Mouse (Mus musculus) hindbrain, postnatal 0 days (tissue): ENCODE results near the gene Elmo1. TPM values are rescaled to one million over a fixed set of nuclear protein-coding genes. Genes with fewer than 3 reads are reported as not detected.
"Not testable (repeated sequence)": the region's sequence is repeated elsewhere in the genome, so short reads cannot be mapped to it uniquely, and the experiment has no call there.

Experiments used
- ATAC-seq: fragments of 200-750 bp; cut with Nextera tagmentation; 2 replicates; pipeline ENCODE4 v1.8.0; 2017; ENCODE audit warnings: mild to moderate bottlenecking, moderate TSS enrichment, moderate library complexity
- DNase-seq: peaks from one replicate; pipeline ENCODE4 v3.0.0-alpha.2; 2015; ENCODE audit warnings: low spot score
- H3K27ac ChIP-seq: fragments of 300-500 bp; sonication (generic); 2 replicates; pipeline ENCODE4 v1.5.1; 2014; ENCODE audit warnings: mild to moderate bottlenecking
- H3K27me3 ChIP-seq: fragments of 300-500 bp; sonication (generic); 2 replicates; pipeline ENCODE4 v1.6.1; 2014; ENCODE audit warnings: low read length, mixed read lengths; ENCODE audit not compliant: insufficient read depth
- H3K36me3 ChIP-seq: fragments of 300-500 bp; sonication (generic); 2 replicates; pipeline ENCODE4 v1.6.1; 2014; ENCODE audit warnings: low read length, mixed read lengths; ENCODE audit not compliant: insufficient read depth
- H3K4me1 ChIP-seq: fragments of 300-500 bp; sonication (generic); 2 replicates; pipeline ENCODE4 v1.6.1; 2014; ENCODE audit warnings: antibody characterized with exemption, low read length, mixed read lengths; ENCODE audit not compliant: insufficient read depth
- H3K4me2 ChIP-seq: fragments of 300-500 bp; sonication (generic); 2 replicates; pipeline ENCODE4 v1.6.1; 2014; ENCODE audit warnings: low read depth, mild to moderate bottlenecking, low read length, moderate library complexity, mixed read lengths
- H3K4me3 ChIP-seq: fragments of 300-500 bp; sonication (generic); 2 replicates; pipeline ENCODE4 v1.5.1; 2014; ENCODE audit warnings: low read length
- H3K9ac ChIP-seq: fragments of 300-500 bp; sonication (generic); replicated peaks from 2 replicates; pipeline ENCODE4 v1.6.1; 2014; ENCODE audit warnings: mild to moderate bottlenecking, low read length, moderate library complexity, mixed read lengths
- H3K9me3 ChIP-seq: fragments of 300-500 bp; sonication (generic); 2 replicates; pipeline ENCODE4 v1.6.1; 2016; ENCODE audit warnings: low read length, mixed read lengths
- CTCF ChIP-seq: IDR thresholded peaks from 2 replicates; pipeline ENCODE4 v1.5.1; 2016; ENCODE audit warnings: antibody characterized with exemption, control low read depth, low read depth
- WGBS: fragments of 180-500 bp; shearing (Covaris S2); extraction: QIAGEN DNeasy Blood & Tissue Kit; methylation state at CpG from one replicate; pipeline ENCODE4 v1.1.7; 2014; 5-methylcytosine and 5-hydroxymethylcytosine counted together
- polyA plus RNA-seq: library from polyadenylated mRNA; unstranded; fragments of >200 nt; fragmentation: Nextera tagmentation; extraction: Ambion mirVana; gene quantifications from 2 replicates; pipeline ENCODE4 v1.2.1, GENCODE M21; 2015
- total RNA-seq: library from RNA; depleted of rRNA; stranded (reverse); fragments of >200 nt; gene quantifications from 2 replicates; pipeline ENCODE4 v1.2.3, GENCODE M21; 2014

Gene Elmo1
- total and polyA plus RNA-seq, 2 experiments from 2014 or later = 35.8 to 37.5 TPM

- Histone ChIP-seq H3K4me3 (no peak overlapping the region), H3K27ac (no peak overlapping the region), H3K4me2 (no peak overlapping the region), H3K4me1 (peaks cover 5% of the 10 kb centered on the region; the same call in 1 of the 2 replicates), H3K9me3 (no peaks in the 10 kb centered on the region), H3K27me3 (no peaks in the 10 kb centered on the region), H3K36me3 (no peaks in the 10 kb centered on the region), H3K9ac (no peak overlapping the region)
- TF ChIP-seq CTCF = no peak
- DNase-seq = no peak
- 81% methylated on average over 5 of the region's 5 CpGs for WGBS
- 0 out of 2 replicates have a peak, but pooled peaks have one; percentile 49 for ATAC-seq
Observed at GRCm38 (mm10) chr13:20619946-20620345, 529.5 kb downstream of the Elmo1 start.

GRCm38 (mm10) chr13:20623071-20623850 is 532.9 kb downstream of the Elmo1 start:
- ATAC-seq = no peak

GRCm38 (mm10) chr13:20627796-20628195 is 537.4 kb downstream of the Elmo1 start:
- Histone ChIP-seq H3K4me3 (no peak overlapping the region), H3K9ac (no peak overlapping the region), H3K27ac (no peak overlapping the region), H3K9me3 (peaks cover 3% of the 10 kb centered on the region; the same call in 1 of the 2 replicates), H3K4me2 (no peak overlapping the region), H3K36me3 (no peaks in the 10 kb centered on the region), H3K27me3 (no peaks in the 10 kb centered on the region), H3K4me1 (no peaks in the 10 kb centered on the region)
- 87% methylated on average over 6 of the region's 6 CpGs for WGBS
- DNase-seq = no peak
- ATAC-seq = no peak
- TF ChIP-seq CTCF = no peak

More at GRCm38 (mm10) chr13:20623071-20623850, 532.9 kb downstream of the Elmo1 start:
- Histone ChIP-seq H3K4me3 (no peak overlapping the region), H3K9me3 (peaks cover 3% of the 10 kb centered on the region; the same call in 1 of the 2 replicates), H3K36me3 (no peaks in the 10 kb centered on the region), H3K9ac (no peak overlapping the region), H3K4me1 (no peaks in the 10 kb centered on the region), H3K27me3 (no peaks in the 10 kb centered on the region), H3K4me2 (no peak overlapping the region), H3K27ac (no peak overlapping the region)
- 72% methylated on average over 7 of the region's 7 CpGs for WGBS
- DNase-seq = no peak
- TF ChIP-seq CTCF = no peak

GRCm38 (mm10) chr13:20632477-20632876 is 542.1 kb downstream of the Elmo1 start:
- no peaks in the 10 kb centered on the region for H3K9me3 ChIP-seq
- H3K36me3 ChIP-seq = no peaks in the 10 kb centered on the region
- H3K9ac ChIP-seq = no peak overlapping the region
- no peak overlapping the region for H3K4me2 ChIP-seq
- no peak overlapping the region for H3K27ac ChIP-seq
- no peak for TF ChIP-seq CTCF
- H3K27me3 ChIP-seq = no peaks in the 10 kb centered on the region
- no peak overlapping the region for H3K4me3 ChIP-seq
- no peak for DNase-seq
- WGBS = 80% methylated on average over 5 of the region's 5 CpGs
- ATAC-seq = no peak
- H3K4me1 ChIP-seq = no peaks in the 10 kb centered on the region

- H3K4me1 ChIP-seq, H3K9me3 ChIP-seq, H3K36me3 ChIP-seq, H3K27me3 ChIP-seq, H3K4me2 ChIP-seq, H3K9ac ChIP-seq, H3K27ac ChIP-seq, DNase-seq, H3K4me3 ChIP-seq, ATAC-seq: not testable (repeated sequence)
- WGBS = 79% methylated on average over 1 of the region's 2 CpGs
Observed at GRCm38 (mm10) chr13:20634679-20635078, 544.3 kb downstream of the Elmo1 start.

GRCm38 (mm10) chr13:20635646-20636045 is 545.2 kb downstream of the Elmo1 start:
- H3K9me3 ChIP-seq = no peaks in the 10 kb centered on the region

More at GRCm38 (mm10) chr13:20635646-20636045, 545.2 kb downstream of the Elmo1 start:
- H3K36me3 ChIP-seq = no peaks in the 10 kb centered on the region
- DNase-seq (peak; percentile 81), ATAC-seq (peak; percentile 88)
- no peak overlapping the region for H3K9ac ChIP-seq
- peak overlapping the region; percentile 32; the same call in 1 of the 2 replicates for H3K27ac ChIP-seq
- no peaks in the 10 kb centered on the region for H3K27me3 ChIP-seq
- H3K4me1 ChIP-seq = no peaks in the 10 kb centered on the region
- 42% methylated on average over 2 of the region's 2 CpGs for WGBS
- no peak overlapping the region for H3K4me2 ChIP-seq
- TF ChIP-seq CTCF = no peak
- no peak overlapping the region for H3K4me3 ChIP-seq
